Mouse (Mus musculus): ENCODE measurements around the gene Hip1. TPM values are rescaled to one million over a fixed set of nuclear protein-coding genes. Genes with fewer than 3 reads are reported as not detected.

The Hip1 gene
- total and polyA plus RNA-seq, 3 experiments: 22.2 to 29.6 (median 25.0) TPM

DNA sequence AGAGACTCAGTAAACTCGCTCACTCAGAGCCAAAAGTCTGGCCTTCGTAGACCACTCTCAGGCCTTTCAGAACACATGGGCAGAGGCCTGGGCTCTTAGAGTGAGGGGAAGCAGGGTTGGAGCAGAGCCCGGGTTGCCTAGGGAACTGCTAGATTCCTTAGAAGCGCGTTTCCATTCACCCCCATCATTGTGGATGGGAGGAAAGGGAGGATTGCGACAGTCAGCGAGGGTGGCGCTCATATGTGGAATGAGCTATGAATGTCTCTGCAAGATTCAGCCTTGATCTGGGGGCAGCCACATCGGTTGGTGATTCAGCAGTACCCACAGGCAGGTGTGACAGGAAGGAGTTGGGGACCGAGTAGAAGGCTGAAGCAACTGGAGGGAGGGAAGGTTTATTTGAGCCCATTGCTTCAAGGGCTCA, 34.4 kb upstream of the Hip1 start:
- Histone ChIP-seq H3K79me2 (replicated peaks; ENCODE audit: control insufficient read depth, insufficient read depth, low read length) (no peaks in the 10 kb centered on the region), H3K36me3 (ENCODE audit: control insufficient read depth, insufficient read depth, low read length) (no peaks in the 10 kb centered on the region), H3K9ac (ENCODE audit: low read depth, low read length) (no peak overlapping the region), H3K27ac (no peak overlapping the region), H3K4me3 (no peak overlapping the region), H3K27me3 (ENCODE audit: control insufficient read depth, insufficient read depth, low read length) (no peaks in the 10 kb centered on the region), H3K4me1 (ENCODE audit: control insufficient read depth, insufficient read depth, low read length) (no peaks in the 10 kb centered on the region)
- 80% methylated on average over 10 of the region's 10 CpGs for WGBS
- intact Hi-C loops (cut with DNase I): no loop called here
- DNase-seq: no peak
- no peak for TF ChIP-seq EP300 (IDR thresholded peaks at IDR 0.05; ENCODE audit: insufficient read depth, low read depth, low read length)
- no peak for TF ChIP-seq CTCF (IDR thresholded peaks at IDR 0.05)
- TF ChIP-seq POLR2A (IDR thresholded peaks at IDR 0.05; ENCODE audit: insufficient read depth, low read depth, low read length): no peak

DNA sequence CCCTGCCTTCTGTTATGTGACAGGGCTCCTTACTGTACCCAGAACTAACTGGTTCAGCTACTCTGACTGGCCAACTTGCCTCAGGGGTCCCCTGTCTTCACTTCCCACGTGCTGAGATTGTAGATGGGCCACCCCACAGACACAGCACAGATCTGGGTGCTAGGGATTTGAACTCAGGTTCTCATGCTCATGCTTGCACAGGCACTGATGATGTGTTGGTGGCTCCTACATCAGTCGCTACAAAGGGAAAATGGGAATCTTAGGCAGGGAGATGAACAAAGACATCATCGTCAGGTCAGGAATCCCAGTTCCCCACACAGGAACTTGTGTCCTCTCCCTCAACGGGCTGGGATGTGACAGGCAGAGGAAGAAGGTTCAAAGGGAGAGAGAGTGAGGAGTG, 31.1 kb upstream of the Hip1 start:
- no peak overlapping the region for H3K9ac ChIP-seq (ENCODE audit: low read depth, low read length)
- H3K27me3 ChIP-seq (ENCODE audit: control insufficient read depth, insufficient read depth, low read length): no peaks in the 10 kb centered on the region
- H3K4me1 ChIP-seq (ENCODE audit: control insufficient read depth, insufficient read depth, low read length): no peaks in the 10 kb centered on the region
- 55% methylated on average over 4 of the region's 4 CpGs for WGBS
- intact Hi-C loops (cut with DNase I): no loop called here
- H3K36me3 ChIP-seq (ENCODE audit: control insufficient read depth, insufficient read depth, low read length): no peaks in the 10 kb centered on the region
- no peak for DNase-seq
- TF ChIP-seq CTCF (IDR thresholded peaks at IDR 0.05) (no peak), POLR2A (IDR thresholded peaks at IDR 0.05; ENCODE audit: insufficient read depth, low read depth, low read length) (no peak), EP300 (IDR thresholded peaks at IDR 0.05; ENCODE audit: insufficient read depth, low read depth, low read length) (no peak)
- H3K27ac ChIP-seq: no peak overlapping the region
- H3K79me2 ChIP-seq (replicated peaks; ENCODE audit: control insufficient read depth, insufficient read depth, low read length): no peaks in the 10 kb centered on the region
- no peak overlapping the region for H3K4me3 ChIP-seq

DNA sequence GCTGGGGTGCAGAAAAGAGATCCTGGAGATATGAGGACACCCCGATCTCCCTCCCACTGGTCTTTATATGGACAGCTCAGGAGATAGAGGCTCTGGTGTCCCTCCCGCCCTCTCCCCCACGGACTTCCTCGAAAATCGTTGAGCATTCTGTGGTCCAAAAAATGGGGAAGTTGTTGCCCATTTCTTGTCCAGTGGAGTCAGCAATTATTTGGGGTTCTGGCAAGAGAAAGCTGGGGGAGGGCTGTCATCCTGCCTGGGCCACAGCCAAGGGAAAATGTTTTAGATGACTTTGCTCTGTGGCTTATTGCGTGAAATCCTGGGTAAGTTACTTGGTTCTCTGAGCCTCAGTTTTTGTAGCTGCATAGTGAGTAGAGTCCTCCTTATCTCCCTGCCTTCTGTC, 28.1 kb upstream of the Hip1 start, which contains the start of gene Ccl24:
TSS of gene Ccl24 (minus strand) at position 44 of the 400 bp plus-strand sequence.
- no peak within 1 kb of the TSS for H3K27ac ChIP-seq
- H3K27me3 ChIP-seq (ENCODE audit: control insufficient read depth, insufficient read depth, low read length): no peaks in the 10 kb centered on the region
- H3K79me2 ChIP-seq (replicated peaks; ENCODE audit: control insufficient read depth, insufficient read depth, low read length): no peaks in the 10 kb centered on the region
- TF ChIP-seq CTCF (IDR thresholded peaks at IDR 0.05) (no peak), EP300 (IDR thresholded peaks at IDR 0.05; ENCODE audit: insufficient read depth, low read depth, low read length) (no peak), POLR2A (IDR thresholded peaks at IDR 0.05; ENCODE audit: insufficient read depth, low read depth, low read length) (no peak)
- H3K36me3 ChIP-seq (ENCODE audit: control insufficient read depth, insufficient read depth, low read length): no peaks in the 10 kb centered on the region
- H3K4me3 ChIP-seq: no peak within 1 kb of the TSS
- peak in 1 of 2 experiments; percentile 52 for DNase-seq
- intact Hi-C loops (cut with DNase I): no loop called here
- 78% methylated on average over 6 of the region's 6 CpGs for WGBS
- H3K9ac ChIP-seq (ENCODE audit: low read depth, low read length): no peak within 1 kb of the TSS
- H3K4me1 ChIP-seq (ENCODE audit: control insufficient read depth, insufficient read depth, low read length): no peaks in the 10 kb centered on the region

DNA sequence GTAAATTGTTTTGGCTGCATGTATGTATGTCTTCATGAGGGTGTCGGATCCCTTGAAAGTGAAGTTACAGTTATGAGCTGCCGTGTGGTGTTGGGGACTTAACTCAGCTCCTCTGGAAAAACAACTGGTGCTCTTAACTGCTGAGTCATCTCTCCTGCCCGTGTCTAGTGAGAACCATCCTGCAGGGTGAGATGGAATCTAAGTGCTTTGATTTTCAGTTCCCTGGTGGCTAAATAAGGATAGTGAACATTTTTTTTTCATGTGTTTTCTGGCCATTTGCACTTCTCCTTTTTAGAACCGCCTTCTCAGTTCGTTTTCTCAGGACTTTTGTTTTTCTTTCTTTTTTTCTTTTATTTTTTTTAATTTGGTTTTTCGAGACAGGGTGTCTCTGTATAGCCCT, 23.8 kb upstream of the Hip1 start:
- WGBS: 49% methylated on average over 6 of the region's 6 CpGs
- Histone ChIP-seq H3K9ac (ENCODE audit: low read depth, low read length) (no peak overlapping the region), H3K36me3 (ENCODE audit: control insufficient read depth, insufficient read depth, low read length) (no peaks in the 10 kb centered on the region), H3K27me3 (ENCODE audit: control insufficient read depth, insufficient read depth, low read length) (no peaks in the 10 kb centered on the region), H3K79me2 (replicated peaks; ENCODE audit: control insufficient read depth, insufficient read depth, low read length) (no peaks in the 10 kb centered on the region), H3K4me3 (no peak overlapping the region), H3K4me1 (ENCODE audit: control insufficient read depth, insufficient read depth, low read length) (no peaks in the 10 kb centered on the region), H3K27ac (no peak overlapping the region)
- TF ChIP-seq CTCF (IDR thresholded peaks at IDR 0.05): no peak
- no peak for TF ChIP-seq EP300 (IDR thresholded peaks at IDR 0.05; ENCODE audit: insufficient read depth, low read depth, low read length)
- TF ChIP-seq POLR2A (IDR thresholded peaks at IDR 0.05; ENCODE audit: insufficient read depth, low read depth, low read length): no peak
- intact Hi-C loops (cut with DNase I): no loop called here
- no peak for DNase-seq

DNA sequence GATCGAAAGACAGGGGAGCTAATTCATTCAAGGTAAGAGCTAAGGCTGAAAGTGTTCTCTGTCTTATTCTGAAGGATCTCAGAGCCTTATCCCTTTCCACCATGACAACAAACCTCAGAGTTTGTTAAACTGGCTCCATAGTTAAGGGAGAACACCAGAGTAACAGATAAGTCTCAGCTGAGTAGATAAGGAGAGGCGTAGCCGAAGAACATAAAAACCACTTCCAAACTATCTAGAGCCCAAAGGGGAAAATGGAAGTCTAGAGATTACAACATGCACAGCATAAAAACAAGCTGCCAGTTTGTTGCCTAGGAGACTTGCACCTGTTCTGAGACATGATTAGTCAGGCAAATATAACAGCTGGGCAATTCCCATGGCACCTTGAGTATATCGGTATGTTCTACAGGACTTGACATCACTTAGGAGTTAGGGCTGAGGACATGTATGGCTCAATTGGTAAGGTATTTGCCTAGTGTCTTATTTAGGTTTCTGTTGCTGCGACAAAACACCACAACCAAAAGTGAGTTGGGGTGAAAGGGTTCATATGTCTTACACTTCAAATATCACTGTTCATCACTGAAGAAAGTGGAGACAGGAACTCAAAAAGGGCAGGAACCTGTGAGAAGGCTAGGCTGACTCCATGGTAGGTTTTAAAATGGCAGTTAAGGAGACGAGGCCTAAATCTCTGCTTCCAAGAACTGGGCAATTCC, 22.8 kb upstream of the Hip1 start:
- intact Hi-C loops (cut with DNase I): no loop called here
- no peak for TF ChIP-seq CTCF (IDR thresholded peaks at IDR 0.05)
- TF ChIP-seq POLR2A (IDR thresholded peaks at IDR 0.05; ENCODE audit: insufficient read depth, low read depth, low read length): no peak
- TF ChIP-seq EP300 (IDR thresholded peaks at IDR 0.05; ENCODE audit: insufficient read depth, low read depth, low read length): no peak
- no peaks in the 10 kb centered on the region for H3K27me3 ChIP-seq (ENCODE audit: control insufficient read depth, insufficient read depth, low read length)
- H3K36me3 ChIP-seq (ENCODE audit: control insufficient read depth, insufficient read depth, low read length): no peaks in the 10 kb centered on the region
- DNase-seq: no peak
- no peak overlapping the region for H3K4me3 ChIP-seq
- no peak overlapping the region for H3K27ac ChIP-seq
- H3K4me1 ChIP-seq (ENCODE audit: control insufficient read depth, insufficient read depth, low read length): no peaks in the 10 kb centered on the region
- no peak overlapping the region for H3K9ac ChIP-seq (ENCODE audit: low read depth, low read length)
- 68% methylated on average over 6 of the region's 6 CpGs for WGBS
- no peaks in the 10 kb centered on the region for H3K79me2 ChIP-seq (replicated peaks; ENCODE audit: control insufficient read depth, insufficient read depth, low read length)

DNA sequence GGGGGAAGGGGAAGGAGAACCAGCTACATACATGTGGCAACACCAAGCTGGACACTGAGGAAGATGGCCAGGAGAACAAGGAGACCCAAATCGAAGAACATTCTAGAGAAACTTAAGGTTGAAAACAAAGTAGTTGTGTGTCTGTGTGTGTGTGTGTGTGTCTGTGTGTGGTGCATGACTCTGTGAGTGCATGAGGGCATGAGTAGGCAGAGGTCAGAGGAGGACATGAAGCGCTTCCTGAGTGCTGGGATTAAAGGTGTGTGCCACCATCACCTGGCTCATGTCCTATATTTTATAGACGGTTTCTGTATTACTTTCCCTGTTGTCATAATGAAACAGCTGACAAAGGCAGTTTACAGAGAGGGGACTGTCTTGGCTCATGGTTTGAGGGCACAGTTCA, 18.5 kb upstream of the Hip1 start, which contains the start of gene Ccl26:
TSS of gene Ccl26 (minus strand) at position 101 of the 400 bp plus-strand sequence.
- Histone ChIP-seq H3K4me1 (ENCODE audit: control insufficient read depth, insufficient read depth, low read length) (no peaks in the 10 kb centered on the region), H3K27ac (no peak within 1 kb of the TSS), H3K36me3 (ENCODE audit: control insufficient read depth, insufficient read depth, low read length) (no peaks in the 10 kb centered on the region), H3K9ac (ENCODE audit: low read depth, low read length) (no peak within 1 kb of the TSS), H3K27me3 (ENCODE audit: control insufficient read depth, insufficient read depth, low read length) (no peaks in the 10 kb centered on the region), H3K4me3 (no peak within 1 kb of the TSS), H3K79me2 (replicated peaks; ENCODE audit: control insufficient read depth, insufficient read depth, low read length) (no peaks in the 10 kb centered on the region)
- no peak for TF ChIP-seq EP300 (IDR thresholded peaks at IDR 0.05; ENCODE audit: insufficient read depth, low read depth, low read length)
- TF ChIP-seq CTCF (IDR thresholded peaks at IDR 0.05): no peak
- TF ChIP-seq POLR2A (IDR thresholded peaks at IDR 0.05; ENCODE audit: insufficient read depth, low read depth, low read length): no peak
- WGBS: 70% methylated on average over 3 of the region's 3 CpGs
- no peak for DNase-seq
- intact Hi-C loops (cut with DNase I): no loop called here

Data from heart, adult 2 months (tissue).